Mouse (Mus musculus): ENCODE measurements around the gene Elmo1.

GRCm38 (mm10) chr13:20046406-20046805, 44.0 kb upstream of the Elmo1 start:
- TF ChIP-seq CTCF (IDR thresholded peaks at IDR 0.05; ENCODE audit: low read depth): no peak
- no peak for TF ChIP-seq EP300 (IDR thresholded peaks at IDR 0.05; ENCODE audit: low read depth)
